Mouse (Mus musculus) left cerebral cortex, adult 2 months (tissue): ENCODE measurements at regions not wholly inside any gene's neighbourhood (a gene's known extent, or its start where the extent isn't known, plus 50 kb on each side); places are given as distances from the start of the nearest gene placed in this dataset.
A peak's percentile ranks its signal among the peaks of the same experiment; 100 is the strongest.

Experiments used
- DNase-seq, 2 experiments: peaks; one replicate each; pipeline ENCODE4 v3.0.0; 2021 to 2022; ENCODE audit warnings: low spot score in 2 of 2, mixed read lengths in 1 of 2; ENCODE audit errors: extremely low spot score in 1 of 2
- H3K27ac ChIP-seq: fragments of 200-600 bp; 2 replicates; pipeline ENCODE4 v1.8.1; 2022
- H3K4me3 ChIP-seq: fragments of 200-600 bp; 2 replicates; pipeline ENCODE4 v1.8.1; 2022
- CTCF ChIP-seq: fragments of 200-600 bp; IDR thresholded peaks from 2 replicates; pipeline ENCODE4 v1.8.1; 2022; ENCODE audit warnings: antibody characterized with exemption, mild to moderate bottlenecking, moderate library complexity
- intact Hi-C: fragments of 180-260 bp; cut with DNase I; formaldehyde crosslinking; loops from one replicate; pipeline ENCODE4 v1.15.1; 2025
- microRNA-seq, 2 experiments: library from miRNA; unstranded; fragments of <30 nt; microRNA quantifications; one replicate each; pipeline ENCODE4 v1.2.0; 2021

- DNase-seq, result peak; percentile 51 to 61
- H3K27ac ChIP-seq, result peak overlapping the region; percentile 80
- H3K4me3 ChIP-seq, result 0 out of 2 replicates have a peak overlapping the region, but pooled peaks have one; percentile 13
- intact Hi-C loops, result no loop called here
- no peak for TF ChIP-seq CTCF
Observed at GRCm38 (mm10) chr7:61939971-61940705, 406.2 kb upstream of the Ndn start.

GRCm38 (mm10) chr7:61982203-61982932 is 364.0 kb upstream of the Ndn start:
- Histone ChIP-seq H3K4me3 (peak overlapping the region; percentile 47), H3K27ac (peak overlapping the region; percentile 55)
- DNase-seq, result peak; percentile 56 to 73
- intact Hi-C loops, result no loop called here
- no peak for TF ChIP-seq CTCF

- Histone ChIP-seq H3K27ac (no peak overlapping the region), H3K4me3 (no peak overlapping the region)
- intact Hi-C loops, result no loop called here
- no peak for DNase-seq
- TF ChIP-seq CTCF, result no peak
Observed at GRCm38 (mm10) chr7:62026635-62027034, 319.7 kb upstream of the Ndn start.

GRCm38 (mm10) chr7:62045743-62046451 is 300.5 kb upstream of the Ndn start:
- peak in 1 of 2 experiments; percentile 22 for DNase-seq
- intact Hi-C loops, result no loop called here
- Histone ChIP-seq H3K27ac (peak overlapping the region; percentile 56; the same call in 1 of the 2 replicates), H3K4me3 (no peak overlapping the region)
- no peak for TF ChIP-seq CTCF

- no peak for DNase-seq
- Histone ChIP-seq H3K27ac (peak overlapping the region; percentile 56; the same call in 1 of the 2 replicates), H3K4me3 (no peak overlapping the region)
- intact Hi-C loops, result no loop called here
- TF ChIP-seq CTCF, result no peak
Observed at GRCm38 (mm10) chr7:62046452-62046809, 299.9 kb upstream of the Ndn start.

- Histone ChIP-seq H3K4me3 (no peak overlapping the region), H3K27ac (no peak overlapping the region)
- DNase-seq, result no peak
- TF ChIP-seq CTCF, result no peak
- intact Hi-C loops, result no loop called here
Observed at GRCm38 (mm10) chr7:62078607-62079006, 267.8 kb upstream of the Ndn start.

GRCm38 (mm10) chr7:62085120-62085849 is 261.1 kb upstream of the Ndn start:
- no peak for TF ChIP-seq CTCF
- intact Hi-C loops, result no loop called here
- DNase-seq, result no peak
- Histone ChIP-seq H3K4me3 (no peak overlapping the region), H3K27ac (no peak overlapping the region)

Small RNA genes lying in the stretch of these regions (microRNA-seq; reads per million reads assigned to microRNA genes)
- 0.49 to 0.96 reads per million in 2 experiments for gene Gm24923
- 0 reads per million in 2 experiments for gene Mir344-2
- gene Mir344f, result 1.2 to 5.4 reads per million in 2 experiments
- 4.6 to 8.8 reads per million in 2 experiments for gene Mir344g
- 0 reads per million in 2 experiments for gene Mir344i
